Mouse (Mus musculus) ES-E14 (cell line): ENCODE results near the gene Ercc6l2.

Source experiments
- CHD2 ChIP-seq: IDR thresholded peaks from 2 replicates; pipeline ENCODE4 v1.6.1; 2014; ENCODE audit warnings: mild to moderate bottlenecking, low read depth, low read length, inconsistent platforms
- HCFC1 ChIP-seq: IDR thresholded peaks from 2 replicates; pipeline ENCODE4 v1.6.1; 2012; ENCODE audit warnings: low read length, inconsistent platforms, borderline replicate concordance; ENCODE audit not compliant: insufficient read depth
- MAFK ChIP-seq: IDR thresholded peaks from 2 replicates; pipeline ENCODE4 v1.6.1; 2014; ENCODE audit warnings: mild to moderate bottlenecking, low read depth, low read length, inconsistent platforms; ENCODE audit not compliant: insufficient read depth
- ZC3H11A ChIP-seq: IDR thresholded peaks from 2 replicates; pipeline ENCODE4 v1.6.1; 2012; ENCODE audit warnings: low read depth, mild to moderate bottlenecking, inconsistent platforms, low read length, borderline replicate concordance
- ZNF384 ChIP-seq: IDR thresholded peaks from 2 replicates; pipeline ENCODE4 v1.6.1; 2012; ENCODE audit warnings: low read depth, low read length, inconsistent platforms

DNA sequence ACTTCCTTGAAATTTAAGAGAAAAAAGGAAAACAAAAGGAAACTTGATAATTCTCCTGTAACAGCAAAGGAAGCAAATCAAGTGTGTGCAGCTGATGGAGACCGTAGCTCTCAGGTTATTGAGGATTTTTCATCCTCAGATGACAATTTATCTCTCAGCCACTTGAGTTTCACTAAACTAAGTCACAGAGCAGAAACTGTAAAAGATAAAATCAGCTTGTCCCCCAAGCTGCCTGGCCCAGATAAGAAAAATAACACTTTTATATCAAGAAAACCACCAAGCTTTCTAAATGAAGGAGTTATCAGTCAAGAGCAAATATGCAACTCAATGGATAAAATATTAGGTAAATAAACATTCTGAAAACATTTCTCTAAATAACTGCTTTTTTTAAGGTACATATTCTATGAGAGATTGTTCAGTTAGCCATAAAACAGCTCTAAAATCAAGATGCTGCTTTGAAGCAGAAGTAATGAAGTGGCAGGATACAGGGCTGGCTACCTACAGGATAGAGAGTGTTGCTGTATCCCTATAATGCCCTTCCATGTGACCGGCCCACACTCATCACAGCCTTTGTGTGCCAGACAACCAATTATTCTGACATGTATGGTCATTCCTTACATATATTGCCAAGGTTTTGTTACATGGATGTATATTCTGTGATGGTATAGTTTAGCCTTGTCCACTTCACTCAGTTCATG is 57.7 kb downstream of the Ercc6l2 start:
- TF ChIP-seq ZC3H11A (no peak), CHD2 (no peak), MAFK (no peak), ZNF384 (no peak), HCFC1 (no peak)
